Mouse (Mus musculus): Measurements from ENCODE around the gene Fgf10. TPM values are rescaled to one million over a fixed set of nuclear protein-coding genes. Genes with fewer than 3 reads are reported as not detected.

Gene Fgf10
- polyA plus RNA-seq, 1 experiment = 0.11 TPM

- Histone ChIP-seq H3ac (ENCODE audit: control insufficient read depth, insufficient read length) (no peak overlapping the region), H3K4me2 (ENCODE audit: low read depth) (no peak overlapping the region), H3K36me3 (ENCODE audit: control insufficient read depth, insufficient read depth) (no peaks in the 10 kb centered on the region), H3K4me3 (no peak overlapping the region), H3K27me3 (ENCODE audit: control insufficient read depth, insufficient read depth, insufficient read length) (no peaks in the 10 kb centered on the region), H3K79me2 (ENCODE audit: control insufficient read depth, insufficient read depth) (no peaks in the 10 kb centered on the region)
- no peak for TF ChIP-seq CEBPB (IDR thresholded peaks at IDR 0.05; ENCODE audit: insufficient read depth, poor library complexity, severe bottlenecking)
- no peak for TF ChIP-seq USF1 (IDR thresholded peaks at IDR 0.05; ENCODE audit: low read depth)
- TF ChIP-seq MYOG (IDR thresholded peaks at IDR 0.05; ENCODE audit: control insufficient read depth in 1 of 3, insufficient read depth in 1 of 3, insufficient read length in 2 of 3, low read depth in 2 of 3) = no peak
- TF ChIP-seq MAX (IDR thresholded peaks at IDR 0.05; ENCODE audit: low read depth) = no peak
- no peak for TF ChIP-seq TCF3 (IDR thresholded peaks at IDR 0.05; ENCODE audit: insufficient read length, low read depth)
- no peak for TF ChIP-seq E2F4 (IDR thresholded peaks at IDR 0.05; ENCODE audit: insufficient read depth)
- TF ChIP-seq REST (IDR thresholded peaks at IDR 0.05; ENCODE audit: insufficient read depth, insufficient read length) = no peak
- TF ChIP-seq SRF (IDR thresholded peaks at IDR 0.05; ENCODE audit: control insufficient read depth, insufficient read length, low read depth) = no peak
- TF ChIP-seq MYOD1 (IDR thresholded peaks at IDR 0.05; ENCODE audit: control insufficient read depth in 1 of 3, insufficient read length in 2 of 3, low read depth in 2 of 3) = no peak
- no peak for TF ChIP-seq POLR2A (IDR thresholded peaks at IDR 0.05; ENCODE audit: insufficient read length, low read depth)
- no peak for TF ChIP-seq POLR2AphosphoS2 (IDR thresholded peaks at IDR 0.05; ENCODE audit: insufficient read length, low read depth)
- TF ChIP-seq TCF12 (IDR thresholded peaks at IDR 0.05; ENCODE audit: insufficient read depth, poor library complexity, severe bottlenecking) = no peak
These were observed 26.5 kb upstream of the Fgf10 start for GRCm38 (mm10) chr13:118643138-118643537.

- Histone ChIP-seq H3K36me3 (ENCODE audit: control insufficient read depth, insufficient read depth) (no peaks in the 10 kb centered on the region), H3K79me2 (ENCODE audit: control insufficient read depth, insufficient read depth) (no peaks in the 10 kb centered on the region), H3K4me3 (no peak overlapping the region), H3K27me3 (ENCODE audit: control insufficient read depth, insufficient read depth, insufficient read length) (no peaks in the 10 kb centered on the region), H3K4me2 (ENCODE audit: low read depth) (no peak overlapping the region), H3ac (ENCODE audit: control insufficient read depth, insufficient read length) (no peak overlapping the region)
- no peak for TF ChIP-seq REST (IDR thresholded peaks at IDR 0.05; ENCODE audit: insufficient read depth, insufficient read length)
- no peak for TF ChIP-seq TCF12 (IDR thresholded peaks at IDR 0.05; ENCODE audit: insufficient read depth, poor library complexity, severe bottlenecking)
- no peak for TF ChIP-seq TCF3 (IDR thresholded peaks at IDR 0.05; ENCODE audit: insufficient read length, low read depth)
These were observed 12.6 kb upstream of the Fgf10 start for GRCm38 (mm10) chr13:118656991-118657390.

- H3ac ChIP-seq (ENCODE audit: control insufficient read depth, insufficient read length) = no peak overlapping the region
- H3K27me3 ChIP-seq (ENCODE audit: control insufficient read depth, insufficient read depth, insufficient read length) = no peaks in the 10 kb centered on the region
- TF ChIP-seq MYOD1 (IDR thresholded peaks at IDR 0.05; ENCODE audit: control insufficient read depth in 1 of 3, insufficient read length in 2 of 3, low read depth in 2 of 3) (no peak), POLR2AphosphoS2 (IDR thresholded peaks at IDR 0.05; ENCODE audit: insufficient read length, low read depth) (no peak), POLR2A (IDR thresholded peaks at IDR 0.05; ENCODE audit: insufficient read length, low read depth) (no peak)
- no peak overlapping the region for H3K4me2 ChIP-seq (ENCODE audit: low read depth)
- no peak overlapping the region for H3K4me3 ChIP-seq
- no peaks in the 10 kb centered on the region for H3K79me2 ChIP-seq (ENCODE audit: control insufficient read depth, insufficient read depth)
- no peaks in the 10 kb centered on the region for H3K36me3 ChIP-seq (ENCODE audit: control insufficient read depth, insufficient read depth)
These were observed 11.6 kb upstream of the Fgf10 start for GRCm38 (mm10) chr13:118658031-118658430.

- Histone ChIP-seq H3K4me2 (ENCODE audit: low read depth) (no peak overlapping the region), H3K4me3 (no peak overlapping the region), H3K36me3 (ENCODE audit: control insufficient read depth, insufficient read depth) (no peaks in the 10 kb centered on the region), H3ac (ENCODE audit: control insufficient read depth, insufficient read length) (no peak overlapping the region), H3K79me2 (ENCODE audit: control insufficient read depth, insufficient read depth) (no peaks in the 10 kb centered on the region), H3K27me3 (ENCODE audit: control insufficient read depth, insufficient read depth, insufficient read length) (no peaks in the 10 kb centered on the region)
- TF ChIP-seq REST (IDR thresholded peaks at IDR 0.05; ENCODE audit: insufficient read depth, insufficient read length) = no peak
These were observed 10.8 kb upstream of the Fgf10 start for GRCm38 (mm10) chr13:118658608-118659326.

GRCm38 (mm10) chr13:118661664-118662063 is 7.9 kb upstream of the Fgf10 start:
- TF ChIP-seq TCF3 (IDR thresholded peaks at IDR 0.05; ENCODE audit: insufficient read length, low read depth) (no peak), E2F4 (IDR thresholded peaks at IDR 0.05; ENCODE audit: insufficient read depth) (no peak), MAX (IDR thresholded peaks at IDR 0.05; ENCODE audit: low read depth) (no peak), MYOD1 (IDR thresholded peaks at IDR 0.05; ENCODE audit: control insufficient read depth in 1 of 3, insufficient read length in 2 of 3, low read depth in 2 of 3) (no peak), POLR2AphosphoS2 (IDR thresholded peaks at IDR 0.05; ENCODE audit: insufficient read length, low read depth) (no peak), REST (IDR thresholded peaks at IDR 0.05; ENCODE audit: insufficient read depth, insufficient read length) (no peak), SRF (IDR thresholded peaks at IDR 0.05; ENCODE audit: control insufficient read depth, insufficient read length, low read depth) (no peak), MYOG (IDR thresholded peaks at IDR 0.05; ENCODE audit: control insufficient read depth in 1 of 3, insufficient read depth in 1 of 3, insufficient read length in 2 of 3, low read depth in 2 of 3) (no peak), POLR2A (IDR thresholded peaks at IDR 0.05; ENCODE audit: insufficient read length, low read depth) (no peak), USF1 (IDR thresholded peaks at IDR 0.05; ENCODE audit: low read depth) (no peak)
- no peaks in the 10 kb centered on the region for H3K27me3 ChIP-seq (ENCODE audit: control insufficient read depth, insufficient read depth, insufficient read length)

More at GRCm38 (mm10) chr13:118661664-118662063, 7.9 kb upstream of the Fgf10 start:
- no peak overlapping the region for H3K4me2 ChIP-seq (ENCODE audit: low read depth)
- no peaks in the 10 kb centered on the region for H3K79me2 ChIP-seq (ENCODE audit: control insufficient read depth, insufficient read depth)
- no peak overlapping the region for H3K4me3 ChIP-seq
- H3ac ChIP-seq (ENCODE audit: control insufficient read depth, insufficient read length) = no peak overlapping the region
- H3K36me3 ChIP-seq (ENCODE audit: control insufficient read depth, insufficient read depth) = no peaks in the 10 kb centered on the region
